Mouse (Mus musculus) cerebellum, adult 2 months (tissue): ENCODE results near the gene Lilra6.

ENCODE experiments used
- CTCF ChIP-seq: fragments of 200-500 bp; IDR thresholded peaks from 2 replicates; pipeline ENCODE4 v1.5.1; 2011; ENCODE audit warnings: low read depth, mild to moderate bottlenecking, control low read depth, low read length, moderate library complexity, borderline replicate concordance; ENCODE audit not compliant: insufficient read depth
- POLR2A ChIP-seq: fragments of 200-500 bp; IDR thresholded peaks from 2 replicates; pipeline ENCODE4 v1.6.1; 2011; ENCODE audit warnings: low read length, control low read depth, borderline replicate concordance; ENCODE audit not compliant: insufficient read depth

- TF ChIP-seq CTCF: no peak
- no peak for TF ChIP-seq POLR2A
Observed at GRCm38 (mm10) chr7:3946117-3946516, 30.8 kb upstream of the Lilra6 start.
